Mouse (Mus musculus) CH12.LX (cell line): ENCODE results near the gene 1110017D15Rik.

ENCODE experiments used
- BHLHE40 ChIP-seq: IDR thresholded peaks from 2 replicates; pipeline ENCODE4 v1.6.1; 2011; ENCODE audit warnings: mild to moderate bottlenecking, low read depth, low read length, improper control_type of control experiment
- CHD1 ChIP-seq: IDR thresholded peaks from 2 replicates; pipeline ENCODE4 v1.6.1; 2012; ENCODE audit warnings: low read depth, low read length, improper control_type of control experiment, inconsistent platforms
- CHD2 ChIP-seq: IDR thresholded peaks from 2 replicates; pipeline ENCODE4 v1.6.1; 2011; ENCODE audit warnings: low read length, improper control_type of control experiment
- CTCF ChIP-seq, 2 experiments: IDR thresholded peaks in 1 of 2; conservative IDR thresholded peaks in 1 of 2; 2 replicates each; pipeline ENCODE4 v1.5.1; 2011 to 2012; ENCODE audit warnings: low read depth in 2 of 2, low read length in 2 of 2, improper control_type of control experiment in 1 of 2, inconsistent platforms in 1 of 2, mild to moderate bottlenecking in 1 of 2, moderate library complexity in 1 of 2
- EP300 ChIP-seq: IDR thresholded peaks from 2 replicates; pipeline ENCODE4 v1.6.1; 2011; ENCODE audit warnings: low read length, improper control_type of control experiment
- KAT2A ChIP-seq: IDR thresholded peaks from 2 replicates; pipeline ENCODE4 v1.6.1; 2012; ENCODE audit warnings: low read length, improper control_type of control experiment, inconsistent platforms; ENCODE audit not compliant: insufficient replicate concordance
- MAX ChIP-seq: IDR thresholded peaks from 2 replicates; pipeline ENCODE4 v1.6.1; 2011; ENCODE audit warnings: low read length, improper control_type of control experiment
- MEF2A ChIP-seq: IDR thresholded peaks from 2 replicates; pipeline ENCODE4 v1.6.1; 2014; ENCODE audit warnings: low read depth, mild to moderate bottlenecking, inconsistent platforms, low read length, improper control_type of control experiment, borderline replicate concordance
- POLR2A ChIP-seq: IDR thresholded peaks from 2 replicates; pipeline ENCODE4 v1.6.1; 2011; ENCODE audit warnings: low read depth, mild to moderate bottlenecking, improper control_type of control experiment, low read length
- POLR2AphosphoS2 ChIP-seq: IDR thresholded peaks from 2 replicates; pipeline ENCODE4 v1.6.1; 2011; ENCODE audit warnings: low read depth, low read length, improper control_type of control experiment
- RCOR1 ChIP-seq: conservative IDR thresholded peaks from 2 replicates; pipeline ENCODE4 v1.6.1; 2012; ENCODE audit warnings: low read depth, mild to moderate bottlenecking, inconsistent platforms, low read length, improper control_type of control experiment

GRCm38 (mm10) chr4:41497579-41497978, 19.6 kb downstream of the 1110017D15Rik start:
- TF ChIP-seq RCOR1, result no peak
- TF ChIP-seq KAT2A, result no peak
- no peak for TF ChIP-seq CTCF (conservative IDR thresholded peaks at IDR 0.05 in 1 of 2, IDR thresholded peaks at IDR 0.05 in 1 of 2; ENCODE audit: low read depth in 2 of 2, low read length in 2 of 2)
- no peak for TF ChIP-seq POLR2AphosphoS2
- TF ChIP-seq BHLHE40, result no peak
- no peak for TF ChIP-seq EP300
- no peak for TF ChIP-seq MAX
- no peak for TF ChIP-seq CHD1
- TF ChIP-seq CHD2, result no peak
- no peak for TF ChIP-seq MEF2A
- TF ChIP-seq POLR2A, result no peak
